ENCODE assay signal across 10 mouse cellular contexts in the genomic region with DNA sequence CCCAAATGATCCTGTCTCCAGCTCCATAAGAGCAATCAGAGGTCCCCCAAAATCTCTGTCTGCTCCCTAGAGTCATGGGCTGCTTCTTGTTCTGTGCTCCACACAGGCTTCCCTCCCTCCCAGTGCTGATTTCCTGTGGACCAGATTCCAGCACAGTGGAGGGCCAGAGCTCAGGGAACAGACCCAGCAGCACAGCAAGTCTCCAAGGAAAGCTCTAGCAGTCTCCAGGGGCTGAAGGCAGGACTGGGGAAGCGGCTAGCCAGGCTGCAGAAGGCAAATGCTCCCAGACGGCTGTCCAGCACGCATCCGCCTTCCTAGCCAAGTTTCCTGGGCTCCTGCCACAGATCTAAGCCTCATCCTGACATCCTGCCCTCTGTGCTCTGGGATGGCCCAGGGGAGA. TPM values are rescaled to one million over a fixed set of nuclear protein-coding genes. Genes with fewer than 3 reads are reported as not detected.
DNase-seq lines count a peak whose midpoint lies in the region; ATAC-seq lines count a peak whose summit lies in the region.
"Had no signal": no experiment of that assay in that cellular context is flagged by ENCODE, and none has a peak within 500 bp of the region (broad histone marks: within the 10 kb centered on the region; RNA-seq: fewer than 3 reads in every experiment).

No protein-coding gene starts in this region.

- peak overlapping the region; percentile 82 for H3K27ac ChIP-seq in midbrain, embryonic 12.5 days (replicated peaks)
- H3K27ac ChIP-seq in midbrain, embryonic 11.5 days (ENCODE audit: low read depth, low read length), result no peak overlapping the region
- H3K27ac ChIP-seq in hindbrain, embryonic 12.5 days, result peak overlapping the region; percentile 97
- H3K27ac ChIP-seq in neural tube, embryonic 14.5 days (ENCODE audit: low read depth, low read length), result peak overlapping the region; percentile 89
- no peak overlapping the region for H3K27ac ChIP-seq in embryonic facial prominence, embryonic 10.5 days (replicated peaks)
- H3K27ac ChIP-seq: embryonic facial prominence, embryonic 12.5 days; liver, embryonic 14.5 days had no signal

- 54% methylated on average over 4 of the region's 4 CpGs for WGBS in midbrain, embryonic 12.5 days
- 59% methylated on average over 4 of the region's 4 CpGs for WGBS in midbrain, embryonic 11.5 days
- 58% methylated on average over 4 of the region's 4 CpGs for WGBS in hindbrain, embryonic 12.5 days
- 39% methylated on average over 4 of the region's 4 CpGs for WGBS in neural tube, embryonic 14.5 days
- 54% methylated on average over 4 of the region's 4 CpGs for WGBS in embryonic facial prominence, embryonic 10.5 days

- 0 out of 2 replicates have a peak overlapping the region, but pooled peaks have one; percentile 11 for H3K9ac ChIP-seq in midbrain, embryonic 12.5 days (replicated peaks)
- H3K9ac ChIP-seq in midbrain, embryonic 11.5 days (ENCODE audit: low read length), result no peak overlapping the region
- H3K9ac ChIP-seq in hindbrain, embryonic 12.5 days, result 0 out of 2 replicates have a peak overlapping the region, but pooled peaks have one; percentile 41
- peak overlapping the region; percentile 35 for H3K9ac ChIP-seq in neural tube, embryonic 14.5 days (replicated peaks; ENCODE audit: low read depth, low read length)
- H3K9ac ChIP-seq: embryonic facial prominence, embryonic 12.5 days; liver, embryonic 14.5 days had no signal

- no peak overlapping the region for H3K4me3 ChIP-seq in midbrain, embryonic 12.5 days
- H3K4me3 ChIP-seq in midbrain, embryonic 11.5 days (ENCODE audit: low read depth, low read length), result no peak overlapping the region
- H3K4me3 ChIP-seq in hindbrain, embryonic 12.5 days, result no peak overlapping the region
- H3K4me3 ChIP-seq in neural tube, embryonic 14.5 days (ENCODE audit: low read depth, low read length), result no peak overlapping the region
- H3K4me3 ChIP-seq in embryonic facial prominence, embryonic 10.5 days, result no peak overlapping the region
- H3K4me3 ChIP-seq: embryonic facial prominence, embryonic 12.5 days had no signal

- H3K9me3 ChIP-seq in midbrain, embryonic 12.5 days, result no peaks in the 10 kb centered on the region
- H3K9me3 ChIP-seq in midbrain, embryonic 11.5 days (ENCODE audit: control insufficient read depth, low read length), result no peaks in the 10 kb centered on the region
- no peaks in the 10 kb centered on the region for H3K9me3 ChIP-seq in hindbrain, embryonic 12.5 days (replicated peaks)
- H3K9me3 ChIP-seq in neural tube, embryonic 14.5 days (ENCODE audit: control insufficient read depth, low read length), result no peaks in the 10 kb centered on the region
- H3K9me3 ChIP-seq in embryonic facial prominence, embryonic 10.5 days, result no peaks in the 10 kb centered on the region
- H3K9me3 ChIP-seq: embryonic facial prominence, embryonic 12.5 days had no signal

- peaks cover 98% of the 10 kb centered on the region for H3K4me1 ChIP-seq in midbrain, embryonic 12.5 days
- peaks cover 32% of the 10 kb centered on the region for H3K4me1 ChIP-seq in midbrain, embryonic 11.5 days (ENCODE audit: control insufficient read depth, insufficient read depth, low read length)
- peaks cover 93% of the 10 kb centered on the region for H3K4me1 ChIP-seq in hindbrain, embryonic 12.5 days
- H3K4me1 ChIP-seq in neural tube, embryonic 14.5 days (ENCODE audit: control insufficient read depth, insufficient read depth, low read length), result peaks cover 62% of the 10 kb centered on the region
- peaks cover 54% of the 10 kb centered on the region for H3K4me1 ChIP-seq in embryonic facial prominence, embryonic 10.5 days
- H3K4me1 ChIP-seq: embryonic facial prominence, embryonic 12.5 days had no signal

- peak; percentile 65 to 68 for DNase-seq in cerebellum, adult 18-20 months
- no peak for DNase-seq in cerebellum, adult 8-10 months
- no peak for DNase-seq in midbrain, embryonic 11.5 days (ENCODE audit: low spot score, missing footprints)
- no peak for DNase-seq in spleen, postnatal 14 days (ENCODE audit: low spot score in 2 of 2)
- no peak for DNase-seq in embryonic facial prominence, embryonic 10.5 days (ENCODE audit: low spot score)

- ATAC-seq in midbrain, embryonic 12.5 days (ENCODE audit: low FRiP score, low read depth), result no peak
- ATAC-seq in midbrain, embryonic 11.5 days (ENCODE audit: low FRiP score), result no peak
- no peak for ATAC-seq in hindbrain, embryonic 12.5 days (ENCODE audit: low FRiP score)
- no peak for ATAC-seq in neural tube, embryonic 14.5 days (ENCODE audit: low read depth)

- no peak overlapping the region for H3K4me2 ChIP-seq in midbrain, embryonic 12.5 days (replicated peaks)
- H3K4me2 ChIP-seq in midbrain, embryonic 11.5 days, result no peak overlapping the region
- H3K4me2 ChIP-seq in hindbrain, embryonic 12.5 days (replicated peaks), result peak overlapping the region; percentile 22; the same call in 1 of the 2 replicates
- no peak overlapping the region; the same call in 1 of the 2 replicates for H3K4me2 ChIP-seq in neural tube, embryonic 14.5 days (ENCODE audit: low read depth, low read length)
- H3K4me2 ChIP-seq: embryonic facial prominence, embryonic 12.5 days had no signal

- H3K36me3 ChIP-seq in midbrain, embryonic 12.5 days, result peaks cover 49% of the 10 kb centered on the region
- peaks cover 5% of the 10 kb centered on the region; the same call in 1 of the 2 replicates for H3K36me3 ChIP-seq in midbrain, embryonic 11.5 days (ENCODE audit: control insufficient read depth, insufficient read depth, low read length)
- peaks cover 43% of the 10 kb centered on the region for H3K36me3 ChIP-seq in hindbrain, embryonic 12.5 days
- H3K36me3 ChIP-seq in neural tube, embryonic 14.5 days (ENCODE audit: control insufficient read depth, insufficient read depth, low read length), result peaks cover 48% of the 10 kb centered on the region
- H3K36me3 ChIP-seq in embryonic facial prominence, embryonic 10.5 days (replicated peaks), result no peaks in the 10 kb centered on the region
- H3K36me3 ChIP-seq: embryonic facial prominence, embryonic 12.5 days had no signal

- peaks cover 95% of the 10 kb centered on the region for H3K27me3 ChIP-seq in midbrain, embryonic 12.5 days
- peaks cover 79% of the 10 kb centered on the region for H3K27me3 ChIP-seq in midbrain, embryonic 11.5 days (ENCODE audit: control insufficient read depth, insufficient read depth, low read length)
- 0 out of 2 replicates have a peak, but pooled peaks cover 5% of the 10 kb centered on the region for H3K27me3 ChIP-seq in hindbrain, embryonic 12.5 days
- no peaks in the 10 kb centered on the region for H3K27me3 ChIP-seq in neural tube, embryonic 14.5 days (ENCODE audit: control insufficient read depth, insufficient read depth, low read length)
- H3K27me3 ChIP-seq in embryonic facial prominence, embryonic 10.5 days (replicated peaks; ENCODE audit: low read depth, poor library complexity, severe bottlenecking), result peaks cover 98% of the 10 kb centered on the region

RNA-seq across cellular contexts. Expression of a gene that starts 25.6 kb away (rescaled TPM):
- polyA plus RNA-seq in midbrain, embryonic 12.5 days (2016; fragmentation: Nextera tagmentation; extraction: Ambion mirVana), result 0.26 TPM in 1 of 2 replicates, not detected in the other
- 0.15 TPM in 1 of 2 replicates, not detected in the other for polyA plus RNA-seq in midbrain, embryonic 11.5 days (2014; fragmentation: Nextera tagmentation; extraction: Ambion mirVana)
- 0.23 and 0.25 TPM in 2 replicates for polyA plus RNA-seq in hindbrain, embryonic 12.5 days (2016; fragmentation: Nextera tagmentation; extraction: Ambion mirVana)
- polyA plus RNA-seq in neural tube, embryonic 14.5 days (2014; fragmentation: Nextera tagmentation; extraction: Ambion mirVana), result 0.51 and 0.85 TPM in 2 replicates
- 0.17 TPM in 1 of 2 replicates, not detected in the other for polyA plus RNA-seq in embryonic facial prominence, embryonic 10.5 days (2016; fragmentation: Nextera tagmentation; extraction: Ambion mirVana)

RNA-seq across cellular contexts. Expression of a gene that starts 58.1 kb away (rescaled TPM):
- not detected in 2 replicates for polyA plus RNA-seq in midbrain, embryonic 12.5 days (2016; fragmentation: Nextera tagmentation; extraction: Ambion mirVana)
- 0.11 TPM in 1 of 2 replicates, not detected in the other for polyA plus RNA-seq in midbrain, embryonic 11.5 days (2014; fragmentation: Nextera tagmentation; extraction: Ambion mirVana)
- polyA plus RNA-seq in hindbrain, embryonic 12.5 days (2016; fragmentation: Nextera tagmentation; extraction: Ambion mirVana), result 0.22 TPM in 1 of 2 replicates, not detected in the other
- polyA plus RNA-seq in neural tube, embryonic 14.5 days (2014; fragmentation: Nextera tagmentation; extraction: Ambion mirVana), result 0.72 TPM in 1 of 2 replicates, not detected in the other
- polyA plus RNA-seq in embryonic facial prominence, embryonic 10.5 days (2016; fragmentation: Nextera tagmentation; extraction: Ambion mirVana), result not detected in 2 replicates
- polyA plus RNA-seq: embryonic facial prominence, embryonic 12.5 days; liver, embryonic 14.5 days had no signal

Comparison
In these comparisons a context has a peak if more than half of its experiments do, and no peak if none do; other contexts are left out.
1. DNase-seq: peak in cerebellum, adult 18-20 months (2 of 2); none in cerebellum, adult 8-10 months (single experiment), midbrain, embryonic 11.5 days (single experiment), spleen, postnatal 14 days (0 of 2) and embryonic facial prominence, embryonic 10.5 days (single experiment).
2. H3K27ac ChIP-seq: peak in midbrain, embryonic 12.5 days (single experiment), hindbrain, embryonic 12.5 days (single experiment) and neural tube, embryonic 14.5 days (single experiment); none in midbrain, embryonic 11.5 days (single experiment) and embryonic facial prominence, embryonic 10.5 days (single experiment).